Mouse (Mus musculus) heart, embryonic 11.5 days (tissue): Measurements from ENCODE around the gene Icosl. TPM values are rescaled to one million over a fixed set of nuclear protein-coding genes. Genes with fewer than 3 reads are reported as not detected.
A peak's percentile ranks its signal among the peaks of the same experiment; 100 is the strongest.
"Not testable (repeated sequence)": the region's sequence is repeated elsewhere in the genome, so short reads cannot be mapped to it uniquely, and the experiment has no call there.

Experiments
- ATAC-seq: fragments of 200-750 bp; cut with Nextera tagmentation; replicated peaks from 2 replicates; pipeline ENCODE4 v1.8.0; 2017; ENCODE audit warnings: moderate library complexity; ENCODE audit not compliant: insufficient number of reproducible peaks, low FRiP score, low TSS enrichment
- H3K27ac ChIP-seq: fragments of 300-500 bp; sonication (generic); 2 replicates; pipeline ENCODE4 v1.5.1; 2014; ENCODE audit warnings: mild to moderate bottlenecking, low read depth, low read length
- H3K27me3 ChIP-seq: fragments of 300-500 bp; sonication (generic); 2 replicates; pipeline ENCODE4 v1.6.1; 2014; ENCODE audit warnings: mild to moderate bottlenecking, low read length, mixed read lengths; ENCODE audit not compliant: control insufficient read depth, insufficient read depth
- H3K36me3 ChIP-seq: fragments of 300-500 bp; sonication (generic); 2 replicates; pipeline ENCODE4 v1.6.1; 2014; ENCODE audit warnings: mild to moderate bottlenecking, low read length, moderate library complexity, mixed read lengths; ENCODE audit not compliant: control insufficient read depth, insufficient read depth
- H3K4me1 ChIP-seq: fragments of 300-500 bp; sonication (generic); 2 replicates; pipeline ENCODE4 v1.6.1; 2014; ENCODE audit warnings: low read length; ENCODE audit not compliant: control insufficient read depth, insufficient read depth
- H3K4me2 ChIP-seq: fragments of 300-500 bp; sonication (generic); 2 replicates; pipeline ENCODE4 v1.6.1; 2014; ENCODE audit warnings: mild to moderate bottlenecking, moderate library complexity
- H3K4me3 ChIP-seq: fragments of 300-500 bp; sonication (generic); 2 replicates; pipeline ENCODE4 v1.5.1; 2014; ENCODE audit warnings: low read depth, low read length
- H3K9ac ChIP-seq: fragments of 300-500 bp; sonication (generic); 2 replicates; pipeline ENCODE4 v1.6.1; 2014; ENCODE audit warnings: mild to moderate bottlenecking, low read depth, low read length, moderate library complexity
- H3K9me3 ChIP-seq: fragments of 300-500 bp; sonication (generic); replicated peaks from 2 replicates; pipeline ENCODE4 v1.6.1; 2016; ENCODE audit warnings: low read length; ENCODE audit not compliant: control insufficient read depth
- WGBS: fragments of 180-500 bp; shearing (Covaris S2); extraction: QIAGEN DNeasy Blood & Tissue Kit; methylation state at CpG from one replicate; pipeline ENCODE4 v1.1.7; 2014; ENCODE audit not compliant: insufficient replicate concordance; 5-methylcytosine and 5-hydroxymethylcytosine counted together
- polyA plus RNA-seq: library from polyadenylated mRNA; unstranded; fragments of >200 nt; fragmentation: Nextera tagmentation; extraction: Ambion mirVana; gene quantifications from 2 replicates; pipeline ENCODE4 v1.2.1, GENCODE M21; 2014

The Icosl gene
- polyA plus RNA-seq, 1 experiment from 2014 or later, result 1.1 TPM

DNA sequence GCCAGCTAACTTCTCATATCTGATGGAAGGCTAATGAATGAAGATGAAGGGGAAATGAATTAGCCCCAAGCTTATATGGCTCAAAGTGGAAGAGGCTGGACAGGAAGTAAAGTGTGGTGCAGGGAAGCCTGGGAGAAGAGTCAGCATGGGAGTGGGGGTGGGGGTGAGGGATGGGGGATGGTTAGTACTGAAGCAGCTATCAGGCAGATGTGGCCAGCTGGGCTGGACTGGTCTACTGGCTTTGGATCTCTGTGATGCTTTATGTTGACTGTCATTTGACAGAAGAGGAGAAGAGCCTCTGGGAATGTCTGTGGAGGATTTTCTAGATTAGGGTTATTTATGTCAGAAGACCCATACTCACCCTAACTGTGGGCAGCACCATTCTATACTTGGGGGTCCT lies 26.1 kb downstream of the Icosl start:
- H3K4me2 ChIP-seq, result no peak overlapping the region
- no peaks in the 10 kb centered on the region for H3K4me1 ChIP-seq
- no peaks in the 10 kb centered on the region for H3K36me3 ChIP-seq
- H3K27ac ChIP-seq, result no peak overlapping the region
- H3K4me3 ChIP-seq, result no peak overlapping the region
- H3K9me3 ChIP-seq, result no peaks in the 10 kb centered on the region
- no peaks in the 10 kb centered on the region for H3K27me3 ChIP-seq
- no peak overlapping the region for H3K9ac ChIP-seq
- ATAC-seq, result no peak

DNA sequence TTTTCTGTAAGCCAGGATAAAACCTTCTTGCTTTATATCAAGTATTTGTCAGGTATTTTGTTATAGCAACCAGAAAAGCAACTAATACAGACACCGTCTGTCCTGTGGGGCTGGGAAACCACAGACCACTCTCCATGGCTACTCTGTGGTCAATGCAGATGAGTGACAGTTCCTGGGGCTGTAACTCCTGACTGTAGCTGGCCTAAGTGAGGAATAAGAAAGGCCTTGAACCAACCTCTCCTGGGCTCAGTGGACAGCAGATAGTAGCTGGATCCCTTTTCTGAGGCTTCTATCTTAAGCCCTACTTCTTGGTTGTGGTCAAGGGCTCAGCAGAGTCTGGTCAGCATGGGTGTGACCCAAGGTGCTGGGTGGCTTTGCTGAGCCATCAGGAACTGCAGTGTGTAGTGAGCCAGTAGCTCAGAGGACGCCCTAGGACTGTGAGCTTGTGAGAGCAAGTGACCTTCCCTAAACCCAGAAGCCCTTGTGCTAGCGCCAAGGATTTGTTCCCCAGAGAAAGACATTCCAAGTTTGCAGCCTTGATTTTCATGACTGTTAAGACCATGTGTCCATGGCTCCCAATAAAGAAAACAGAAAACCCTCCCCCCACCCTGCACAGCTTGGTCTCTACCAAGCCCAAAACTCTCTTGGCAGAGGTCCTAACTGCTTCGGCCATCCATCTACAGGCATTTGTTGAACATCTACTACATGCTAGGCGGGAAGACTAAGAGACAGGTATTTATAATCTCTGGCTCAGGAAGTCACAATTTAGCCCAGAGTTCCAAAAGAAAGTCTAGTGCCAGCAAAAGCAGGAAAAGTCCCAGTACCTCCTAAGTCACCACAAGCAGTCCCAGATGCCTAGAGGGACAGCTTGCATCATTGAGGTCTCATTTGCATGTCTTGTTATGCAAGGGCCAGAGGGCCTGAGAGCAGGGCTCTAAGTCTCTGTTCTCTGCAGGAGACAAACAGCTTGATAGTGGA lies 27.1 kb downstream of the Icosl start:
- no peak for ATAC-seq
- 80% methylated on average over 5 of the region's 5 CpGs for WGBS
- Histone ChIP-seq H3K9me3 (no peaks in the 10 kb centered on the region), H3K36me3 (no peaks in the 10 kb centered on the region), H3K4me2 (no peak overlapping the region), H3K27ac (no peak overlapping the region), H3K9ac (no peak overlapping the region), H3K4me1 (0 out of 2 replicates have a peak, but pooled peaks cover 3% of the 10 kb centered on the region), H3K27me3 (no peaks in the 10 kb centered on the region), H3K4me3 (no peak overlapping the region)

- not testable (repeated sequence) for ATAC-seq, H3K4me1 ChIP-seq, H3K4me3 ChIP-seq, H3K27me3 ChIP-seq, H3K27ac ChIP-seq, H3K36me3 ChIP-seq, H3K4me2 ChIP-seq, H3K9me3 ChIP-seq, H3K9ac ChIP-seq
Observed at GRCm38 (mm10) chr10:78099860-78100259, 30.8 kb downstream of the Icosl start.

DNA sequence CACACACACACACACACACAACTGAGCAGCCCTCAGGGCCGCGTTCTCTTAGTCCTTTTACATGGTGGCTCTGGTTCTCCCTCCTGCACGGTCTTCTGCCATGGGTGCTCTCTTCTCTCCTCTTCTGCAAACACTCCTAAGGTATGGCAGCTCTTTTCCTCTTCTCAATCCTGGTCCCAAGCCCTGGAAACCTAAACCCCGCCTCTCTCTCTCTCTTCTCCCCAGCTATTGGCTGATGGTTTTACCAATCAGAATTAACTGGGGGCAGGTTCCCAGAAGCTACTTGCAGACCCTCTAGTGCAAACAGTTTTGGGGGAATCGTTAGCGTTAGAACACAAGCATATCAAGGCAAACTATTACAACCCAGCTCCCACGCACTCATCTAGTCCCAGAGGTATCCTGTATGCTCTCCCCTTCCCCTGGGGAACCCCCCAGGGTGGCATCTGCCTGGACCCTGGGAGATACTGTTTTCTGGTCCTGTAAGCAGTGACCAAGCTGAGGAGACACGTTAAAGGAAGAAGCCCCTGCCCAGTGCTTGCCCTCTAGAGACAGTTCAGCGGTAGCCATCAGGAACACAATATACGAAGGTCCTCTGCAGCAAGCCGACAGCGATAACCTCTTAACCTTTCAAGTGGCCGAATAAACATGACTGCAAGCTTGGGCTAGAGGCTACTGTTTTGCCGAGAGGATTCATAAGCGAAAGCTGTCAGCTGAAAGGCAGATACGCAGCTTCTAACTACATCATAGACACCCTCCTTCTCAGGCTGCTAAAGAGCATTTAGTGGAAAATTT lies 32.1 kb downstream of the Icosl start:
- Histone ChIP-seq H3K9ac (peak overlapping the region; percentile 50; the same call in 1 of the 2 replicates), H3K27me3 (no peaks in the 10 kb centered on the region), H3K4me1 (0 out of 2 replicates have a peak, but pooled peaks cover 6% of the 10 kb centered on the region), H3K36me3 (no peaks in the 10 kb centered on the region), H3K4me3 (peak overlapping the region; percentile 31), H3K27ac (no peak overlapping the region), H3K9me3 (no peaks in the 10 kb centered on the region), H3K4me2 (peak overlapping the region; percentile 65)
- ATAC-seq, result no peak
- 10% methylated on average over 16 of the region's 16 CpGs for WGBS

- Histone ChIP-seq H3K36me3 (no peaks in the 10 kb centered on the region), H3K4me2 (no peak overlapping the region), H3K4me3 (no peak overlapping the region), H3K4me1 (0 out of 2 replicates have a peak, but pooled peaks cover 6% of the 10 kb centered on the region), H3K27ac (no peak overlapping the region), H3K9ac (no peak overlapping the region), H3K9me3 (no peaks in the 10 kb centered on the region), H3K27me3 (no peaks in the 10 kb centered on the region)
- WGBS, result 72% methylated on average over 11 of the region's 11 CpGs
- no peak for ATAC-seq
Observed at GRCm38 (mm10) chr10:78104555-78105490, 35.7 kb downstream of the Icosl start.

GRCm38 (mm10) chr10:78105548-78105947 lies 36.4 kb downstream of the Icosl start:
- Histone ChIP-seq H3K9me3 (no peaks in the 10 kb centered on the region), H3K4me1 (0 out of 2 replicates have a peak, but pooled peaks cover 6% of the 10 kb centered on the region), H3K27me3 (no peaks in the 10 kb centered on the region), H3K9ac (no peak overlapping the region), H3K4me3 (no peak overlapping the region), H3K4me2 (no peak overlapping the region), H3K27ac (no peak overlapping the region), H3K36me3 (no peaks in the 10 kb centered on the region)
- ATAC-seq, result no peak
- 79% methylated on average over 12 of the region's 12 CpGs for WGBS

GRCm38 (mm10) chr10:78114521-78115092 lies 45.5 kb downstream of the Icosl start:
- no peaks in the 10 kb centered on the region for H3K36me3 ChIP-seq
- no peak overlapping the region for H3K27ac ChIP-seq
- WGBS, result 79% methylated on average over 4 of the region's 4 CpGs
- ATAC-seq, result no peak
- H3K9ac ChIP-seq, result no peak overlapping the region
- H3K9me3 ChIP-seq, result no peaks in the 10 kb centered on the region; the same call in 1 of the 2 replicates
- no peaks in the 10 kb centered on the region for H3K27me3 ChIP-seq
- H3K4me1 ChIP-seq, result no peaks in the 10 kb centered on the region
- no peak overlapping the region for H3K4me2 ChIP-seq
- H3K4me3 ChIP-seq, result no peak overlapping the region

GRCm38 (mm10) chr10:78115153-78115552 lies 46.1 kb downstream of the Icosl start:
- Histone ChIP-seq H3K27ac (no peak overlapping the region), H3K4me1 (no peaks in the 10 kb centered on the region), H3K4me2 (no peak overlapping the region), H3K36me3 (no peaks in the 10 kb centered on the region), H3K27me3 (no peaks in the 10 kb centered on the region), H3K4me3 (no peak overlapping the region), H3K9me3 (no peaks in the 10 kb centered on the region; the same call in 1 of the 2 replicates), H3K9ac (no peak overlapping the region)
- WGBS, result 55% methylated on average over 2 of the region's 2 CpGs
- ATAC-seq, result no peak
